Mouse (Mus musculus) hindbrain, postnatal 0 days (tissue): ENCODE measurements at regions not wholly inside any gene's neighbourhood (a gene's known extent, or its start where the extent isn't known, plus 50 kb on each side); places are given as distances from the start of the nearest gene placed in this dataset.

Experiments used
- ATAC-seq: fragments of 200-750 bp; cut with Nextera tagmentation; 2 replicates; pipeline ENCODE4 v1.8.0; 2017; ENCODE audit warnings: mild to moderate bottlenecking, moderate TSS enrichment, moderate library complexity
- DNase-seq: peaks from one replicate; pipeline ENCODE4 v3.0.0-alpha.2; 2015; ENCODE audit warnings: low spot score
- H3K27ac ChIP-seq: fragments of 300-500 bp; sonication (generic); 2 replicates; pipeline ENCODE4 v1.5.1; 2014; ENCODE audit warnings: mild to moderate bottlenecking
- H3K27me3 ChIP-seq: fragments of 300-500 bp; sonication (generic); 2 replicates; pipeline ENCODE4 v1.6.1; 2014; ENCODE audit warnings: low read length, mixed read lengths; ENCODE audit not compliant: insufficient read depth
- H3K36me3 ChIP-seq: fragments of 300-500 bp; sonication (generic); 2 replicates; pipeline ENCODE4 v1.6.1; 2014; ENCODE audit warnings: low read length, mixed read lengths; ENCODE audit not compliant: insufficient read depth
- H3K4me1 ChIP-seq: fragments of 300-500 bp; sonication (generic); 2 replicates; pipeline ENCODE4 v1.6.1; 2014; ENCODE audit warnings: antibody characterized with exemption, low read length, mixed read lengths; ENCODE audit not compliant: insufficient read depth
- H3K4me2 ChIP-seq: fragments of 300-500 bp; sonication (generic); 2 replicates; pipeline ENCODE4 v1.6.1; 2014; ENCODE audit warnings: low read depth, mild to moderate bottlenecking, low read length, moderate library complexity, mixed read lengths
- H3K4me3 ChIP-seq: fragments of 300-500 bp; sonication (generic); 2 replicates; pipeline ENCODE4 v1.5.1; 2014; ENCODE audit warnings: low read length
- H3K9ac ChIP-seq: fragments of 300-500 bp; sonication (generic); replicated peaks from 2 replicates; pipeline ENCODE4 v1.6.1; 2014; ENCODE audit warnings: mild to moderate bottlenecking, low read length, moderate library complexity, mixed read lengths
- H3K9me3 ChIP-seq: fragments of 300-500 bp; sonication (generic); 2 replicates; pipeline ENCODE4 v1.6.1; 2016; ENCODE audit warnings: low read length, mixed read lengths
- CTCF ChIP-seq: IDR thresholded peaks from 2 replicates; pipeline ENCODE4 v1.5.1; 2016; ENCODE audit warnings: antibody characterized with exemption, control low read depth, low read depth
- WGBS: fragments of 180-500 bp; shearing (Covaris S2); extraction: QIAGEN DNeasy Blood & Tissue Kit; methylation state at CpG from one replicate; pipeline ENCODE4 v1.1.7; 2014; 5-methylcytosine and 5-hydroxymethylcytosine counted together

DNA sequence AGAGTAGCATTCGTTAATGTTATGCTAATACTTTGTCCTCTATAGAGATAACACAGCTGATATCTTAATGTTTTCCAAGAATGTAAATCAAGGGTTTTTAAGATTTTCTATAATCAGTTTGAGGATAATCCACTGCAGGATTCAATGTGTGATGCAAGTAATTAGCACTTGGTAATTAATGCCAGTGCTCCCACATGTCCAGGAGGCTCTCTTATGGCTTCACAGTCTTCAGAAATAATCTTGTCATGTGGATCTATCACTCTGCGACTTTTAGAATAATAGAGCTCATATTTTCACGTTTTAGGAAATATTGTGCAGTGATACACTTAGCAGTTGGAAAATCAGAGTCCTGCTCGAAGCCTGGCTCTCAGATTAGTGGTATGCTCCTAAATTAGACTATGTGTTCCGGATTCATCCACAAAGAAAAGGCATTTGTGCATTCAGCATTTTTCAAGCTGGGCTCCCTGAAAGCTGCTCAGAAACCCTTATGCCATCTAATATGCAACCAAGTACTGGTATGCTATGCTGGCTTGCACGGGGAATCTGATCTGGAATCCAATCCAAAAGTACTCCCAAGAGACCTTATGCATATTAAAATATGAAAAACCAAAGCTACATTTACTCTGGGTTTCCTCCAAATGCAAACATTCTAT is 1302.8 kb upstream of the Tyrp1 start:
- no peak overlapping the region for H3K4me3 ChIP-seq
- no peaks in the 10 kb centered on the region for H3K9me3 ChIP-seq
- peak; percentile 32 for DNase-seq
- H3K4me1 ChIP-seq, result no peaks in the 10 kb centered on the region
- H3K27ac ChIP-seq, result no peak overlapping the region
- no peaks in the 10 kb centered on the region for H3K36me3 ChIP-seq
- TF ChIP-seq CTCF, result no peak
- H3K9ac ChIP-seq, result no peak overlapping the region
- H3K27me3 ChIP-seq, result no peaks in the 10 kb centered on the region
- 51% methylated on average over 6 of the region's 6 CpGs for WGBS
- ATAC-seq, result 0 out of 2 replicates have a peak, but pooled peaks have one; percentile 29
- H3K4me2 ChIP-seq, result no peak overlapping the region

DNA sequence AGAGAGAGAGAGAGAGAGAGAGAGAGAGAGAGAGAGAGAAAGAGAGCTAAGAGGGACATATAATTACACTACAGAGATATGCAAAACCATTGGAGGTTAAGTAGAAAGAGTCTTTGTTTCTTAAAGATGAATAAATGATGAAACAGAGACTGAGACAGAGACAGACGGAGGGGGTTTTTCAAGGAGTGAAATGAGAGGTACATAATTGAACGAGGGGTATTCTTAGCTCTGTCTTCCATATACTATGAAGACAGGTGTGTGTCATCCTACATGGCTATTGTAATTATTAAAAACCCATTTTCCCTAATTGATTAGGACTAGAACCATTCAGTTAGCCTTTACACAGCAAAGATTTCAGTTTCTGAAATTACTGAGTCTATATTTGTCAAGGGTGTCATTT is 1302.2 kb upstream of the Tyrp1 start:
- no peak overlapping the region for H3K9ac ChIP-seq
- no peak for TF ChIP-seq CTCF
- no peak overlapping the region for H3K4me3 ChIP-seq
- ATAC-seq (no peak), DNase-seq (no peak)
- peak overlapping the region; percentile 2; the same call in 1 of the 2 replicates for H3K27ac ChIP-seq
- H3K36me3 ChIP-seq, result no peaks in the 10 kb centered on the region
- H3K4me1 ChIP-seq, result no peaks in the 10 kb centered on the region
- no peaks in the 10 kb centered on the region for H3K27me3 ChIP-seq
- 57% methylated on average over 2 of the region's 2 CpGs for WGBS
- no peak overlapping the region for H3K4me2 ChIP-seq
- no peaks in the 10 kb centered on the region for H3K9me3 ChIP-seq

DNA sequence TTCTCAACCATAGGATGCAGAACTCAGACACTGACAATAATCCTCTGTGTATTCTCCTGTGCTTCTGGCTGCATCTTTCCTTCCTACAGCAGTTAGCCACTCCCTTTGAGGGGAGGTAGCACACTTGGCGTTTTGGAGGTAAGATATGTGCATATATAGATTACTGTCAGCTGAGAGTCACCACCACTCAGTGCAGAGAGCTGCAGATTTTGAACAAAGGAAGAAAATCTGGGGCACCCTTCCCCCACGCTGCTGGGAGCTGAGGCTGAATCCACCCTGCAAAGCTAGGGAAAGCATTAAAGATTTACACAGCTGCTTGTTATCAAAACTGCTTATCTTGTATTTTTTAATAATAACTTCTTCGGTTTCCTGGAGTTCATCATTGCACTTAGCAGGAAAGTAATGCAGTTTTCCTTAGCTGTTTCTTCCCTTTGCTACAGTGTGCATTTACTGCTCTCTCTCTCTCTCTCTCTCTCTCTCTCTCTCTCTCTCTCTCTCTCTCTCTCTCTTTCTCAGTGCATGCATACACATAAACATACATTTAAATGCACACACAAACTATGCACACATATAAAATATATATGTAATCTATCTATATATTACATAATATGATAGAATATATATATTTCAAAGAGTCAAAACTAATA is 1301.4 kb upstream of the Tyrp1 start:
- H3K27me3 ChIP-seq, result no peaks in the 10 kb centered on the region
- DNase-seq (peak; percentile 69), ATAC-seq (peak; percentile 86)
- no peaks in the 10 kb centered on the region for H3K36me3 ChIP-seq
- TF ChIP-seq CTCF, result no peak
- H3K27ac ChIP-seq, result peak overlapping the region; percentile 2; the same call in 1 of the 2 replicates
- no peak overlapping the region for H3K9ac ChIP-seq
- H3K4me1 ChIP-seq, result no peaks in the 10 kb centered on the region
- no peak overlapping the region for H3K4me3 ChIP-seq
- no peak overlapping the region for H3K4me2 ChIP-seq
- 30% methylated on average over 3 of the region's 3 CpGs for WGBS
- no peaks in the 10 kb centered on the region for H3K9me3 ChIP-seq

DNA sequence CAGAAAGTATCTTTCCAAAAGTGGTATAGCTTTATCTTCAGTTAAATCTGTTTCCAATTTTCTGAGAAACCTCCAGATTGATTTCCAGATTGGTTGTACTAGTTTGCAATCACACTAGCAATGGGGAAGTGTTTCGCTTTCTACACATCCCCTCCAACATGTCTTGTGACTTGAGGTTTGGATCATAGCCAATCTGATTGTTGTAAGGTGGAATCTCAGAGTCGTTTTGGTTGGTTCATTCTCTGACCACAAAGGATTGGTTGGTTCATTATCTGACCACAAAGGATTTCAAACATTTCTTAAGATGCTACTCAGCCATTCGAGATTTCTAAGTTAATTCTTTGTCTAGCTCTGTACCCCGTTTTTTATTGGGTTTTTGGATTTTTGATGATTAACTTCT is 1288.5 kb upstream of the Tyrp1 start:
- H3K4me2 ChIP-seq, result no peak overlapping the region
- no peak for TF ChIP-seq CTCF
- WGBS, result 67% methylated on average over 4 of the region's 4 CpGs
- H3K4me3 ChIP-seq, result no peak overlapping the region
- no peaks in the 10 kb centered on the region for H3K27me3 ChIP-seq
- no peaks in the 10 kb centered on the region; the same call in 1 of the 2 replicates for H3K9me3 ChIP-seq
- H3K9ac ChIP-seq, result no peak overlapping the region
- H3K27ac ChIP-seq, result no peak overlapping the region
- no peak for DNase-seq
- H3K4me1 ChIP-seq, result no peaks in the 10 kb centered on the region
- H3K36me3 ChIP-seq, result no peaks in the 10 kb centered on the region
- ATAC-seq, result no peak
